Comparison of ENCODE assay signal across 8 mouse cellular contexts in genomic region chr13:32179906-32180305, GRCm38 (mm10).
DNase-seq lines count a peak whose midpoint lies in the region; ATAC-seq lines count a peak whose summit lies in the region.

No protein-coding gene starts in this region.

- no peaks in the 10 kb centered on the region for H3K36me3 ChIP-seq in forebrain, embryonic 14.5 days (ENCODE audit: control insufficient read depth, insufficient read depth, low read length)
- no peaks in the 10 kb centered on the region for H3K36me3 ChIP-seq in hindbrain, embryonic 15.5 days
- H3K36me3 ChIP-seq in midbrain, embryonic 10.5 days: no peaks in the 10 kb centered on the region

- no peak overlapping the region for H3K4me2 ChIP-seq in forebrain, embryonic 14.5 days (ENCODE audit: low read length)
- no peak overlapping the region for H3K4me2 ChIP-seq in hindbrain, embryonic 15.5 days

- peak; percentile 10 to 27 for DNase-seq in cerebellum, postnatal 10 days
- DNase-seq in cerebellum, adult 18-20 months: no peak
- DNase-seq in forebrain, embryonic 14.5 days (ENCODE audit: low spot score): peak; percentile 64
- peak; percentile 28 for DNase-seq in midbrain, embryonic 10.5 days (ENCODE audit: low spot score)
- no peak for DNase-seq in spleen, postnatal 4 days (ENCODE audit: low spot score in 2 of 2)
- no peak for DNase-seq in ovary, postnatal 10 days (ENCODE audit: low spot score)
- DNase-seq in urinary bladder, postnatal 36 days (ENCODE audit: low spot score in 2 of 2): no peak

- H3K4me3 ChIP-seq in forebrain, embryonic 14.5 days (ENCODE audit: low read depth, low read length): no peak overlapping the region
- H3K4me3 ChIP-seq in hindbrain, embryonic 15.5 days: no peak overlapping the region
- no peak overlapping the region for H3K4me3 ChIP-seq in midbrain, embryonic 10.5 days

- ATAC-seq in forebrain, embryonic 14.5 days: peak; percentile 91
- ATAC-seq in hindbrain, embryonic 15.5 days (ENCODE audit: low FRiP score, low read depth): peak; percentile 79

- no peaks in the 10 kb centered on the region for H3K9me3 ChIP-seq in forebrain, embryonic 14.5 days (replicated peaks; ENCODE audit: control insufficient read depth, low read length)
- H3K9me3 ChIP-seq in hindbrain, embryonic 15.5 days: no peaks in the 10 kb centered on the region
- H3K9me3 ChIP-seq in midbrain, embryonic 10.5 days (replicated peaks): no peaks in the 10 kb centered on the region; the same call in 1 of the 2 replicates

- no peaks in the 10 kb centered on the region for H3K27me3 ChIP-seq in forebrain, embryonic 14.5 days (replicated peaks; ENCODE audit: control insufficient read depth, insufficient read depth, low read length)
- H3K27me3 ChIP-seq in hindbrain, embryonic 15.5 days: no peaks in the 10 kb centered on the region
- no peaks in the 10 kb centered on the region for H3K27me3 ChIP-seq in midbrain, embryonic 10.5 days (ENCODE audit: low read depth, poor library complexity, severe bottlenecking)

- H3K4me1 ChIP-seq in forebrain, embryonic 14.5 days (ENCODE audit: control insufficient read depth, insufficient read depth, low read length): no peaks in the 10 kb centered on the region; the same call in 1 of the 2 replicates
- H3K4me1 ChIP-seq in hindbrain, embryonic 15.5 days (replicated peaks): no peaks in the 10 kb centered on the region
- peaks cover 10% of the 10 kb centered on the region for H3K4me1 ChIP-seq in midbrain, embryonic 10.5 days

- no peak overlapping the region for H3K9ac ChIP-seq in forebrain, embryonic 14.5 days (ENCODE audit: low read length)
- no peak overlapping the region for H3K9ac ChIP-seq in hindbrain, embryonic 15.5 days

- H3K27ac ChIP-seq in forebrain, embryonic 14.5 days (ENCODE audit: low read depth, low read length): no peak overlapping the region
- no peak overlapping the region for H3K27ac ChIP-seq in hindbrain, embryonic 15.5 days (replicated peaks)
- peak overlapping the region; percentile 29; the same call in 1 of the 2 replicates for H3K27ac ChIP-seq in midbrain, embryonic 10.5 days (replicated peaks)

- WGBS in forebrain, embryonic 14.5 days: 7% methylated on average over 3 of the region's 3 CpGs
- WGBS in hindbrain, embryonic 15.5 days: 15% methylated on average over 3 of the region's 3 CpGs
- WGBS in midbrain, embryonic 10.5 days: 35% methylated on average over 3 of the region's 3 CpGs

Comparison
In these comparisons a context has a peak if more than half of its experiments do, and no peak if none do; other contexts are left out.
1. DNase-seq: peak in cerebellum, postnatal 10 days (2 of 2), forebrain, embryonic 14.5 days (single experiment) and midbrain, embryonic 10.5 days (single experiment); none in cerebellum, adult 18-20 months (0 of 2), spleen, postnatal 4 days (0 of 2), ovary, postnatal 10 days (single experiment) and urinary bladder, postnatal 36 days (0 of 2).